Mouse (Mus musculus): ENCODE results near the gene Stpg1. TPM values are rescaled to one million over a fixed set of nuclear protein-coding genes. Genes with fewer than 3 reads are reported as not detected.

Gene Stpg1
- not detected for polyA plus RNA-seq (2014; fragmentation: Illumina TruSeq; extraction: RNeasy Lipid Tissue Mini Kit (QIAGEN cat#74804))

DNA sequence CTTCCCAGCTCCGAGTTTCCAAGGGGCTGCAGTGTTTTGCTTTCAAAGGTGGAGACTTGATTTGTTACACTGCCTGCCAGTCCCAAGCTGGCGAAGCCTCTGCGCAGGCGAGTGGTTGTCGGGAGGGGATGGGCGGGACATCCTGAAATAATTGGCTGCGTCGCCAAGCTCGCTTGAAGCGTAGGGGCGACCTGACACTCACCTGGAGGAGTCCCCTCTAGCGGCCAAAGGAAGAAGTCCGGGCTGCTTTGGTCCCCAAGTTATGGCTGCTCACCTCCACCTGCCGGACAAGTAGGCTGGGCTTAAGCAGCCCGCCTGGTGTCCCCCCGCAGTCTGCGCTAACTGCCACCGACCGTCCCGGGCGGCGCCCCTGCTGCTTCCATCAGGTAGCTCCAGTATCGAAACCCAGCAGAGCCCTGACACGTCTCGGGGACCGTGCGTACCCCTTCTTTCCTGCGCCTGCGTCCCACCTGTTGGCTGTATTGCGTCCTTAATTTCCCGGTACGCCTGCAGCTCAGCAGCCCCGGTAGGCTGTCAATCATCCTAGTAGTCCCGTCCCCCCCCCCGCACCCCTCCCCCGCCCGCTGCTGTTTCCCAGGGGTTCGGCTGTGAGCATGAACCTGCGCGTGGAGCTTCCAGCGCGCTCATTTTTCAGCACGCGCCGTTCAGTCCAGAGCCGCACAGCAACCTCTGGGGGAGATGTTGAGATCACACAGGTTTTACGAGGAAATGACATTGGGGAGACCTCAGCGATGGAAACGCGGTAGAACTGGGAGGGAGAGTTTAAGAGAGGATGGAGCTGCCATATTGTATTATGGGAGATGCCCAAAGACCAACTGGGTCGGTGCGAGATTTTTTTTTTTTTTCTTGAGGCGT, at the start of gene Stpg1, which contains the start of gene Nipal3:
TSS of gene Stpg1 (plus strand) at position 270 of the 876 bp plus-strand sequence.
TSS of gene Nipal3 (minus strand) at position 518 of the 876 bp plus-strand sequence.

GRCm38 (mm10) chr4:135573251-135573808, 78.7 kb downstream of the Stpg1 start, which contains the start of gene Grhl3:
Grhl3 (minus strand) TSS chr4:135573630.

Other genes with a start within 250 kb of the Stpg1 start
- 178 TPM for gene Clic4, start 222.0 kb upstream of the Stpg1 start, polyA plus RNA-seq (2014; fragmentation: Illumina TruSeq; extraction: RNeasy Lipid Tissue Mini Kit (QIAGEN cat#74804))
- 376 TPM for gene Srrm1, start 141.5 kb upstream of the Stpg1 start, polyA plus RNA-seq (2014; fragmentation: Illumina TruSeq; extraction: RNeasy Lipid Tissue Mini Kit (QIAGEN cat#74804))
- gene Ncmap, start 96.6 kb upstream of the Stpg1 start, polyA plus RNA-seq (2014; fragmentation: Illumina TruSeq; extraction: RNeasy Lipid Tissue Mini Kit (QIAGEN cat#74804)): not detected
- gene Rcan3, start 60.9 kb upstream of the Stpg1 start, polyA plus RNA-seq (2014; fragmentation: Illumina TruSeq; extraction: RNeasy Lipid Tissue Mini Kit (QIAGEN cat#74804)): 10.7 TPM
- 2.6 TPM for gene Nipal3, start 248 bp downstream of the Stpg1 start, polyA plus RNA-seq (2014; fragmentation: Illumina TruSeq; extraction: RNeasy Lipid Tissue Mini Kit (QIAGEN cat#74804))
- gene Grhl3, start 78.8 kb downstream of the Stpg1 start, polyA plus RNA-seq (2014; fragmentation: Illumina TruSeq; extraction: RNeasy Lipid Tissue Mini Kit (QIAGEN cat#74804)): 0.26 TPM
- 0.57 TPM for gene Ifnlr1, start 191.5 kb downstream of the Stpg1 start, polyA plus RNA-seq (2014; fragmentation: Illumina TruSeq; extraction: RNeasy Lipid Tissue Mini Kit (QIAGEN cat#74804))
- gene Il22ra1, start 233.4 kb downstream of the Stpg1 start, polyA plus RNA-seq (2014; fragmentation: Illumina TruSeq; extraction: RNeasy Lipid Tissue Mini Kit (QIAGEN cat#74804)): not detected